Mouse (Mus musculus) spleen, postnatal 10 days (tissue): ENCODE results near the gene Tax1bp1.
"Not testable (repeated sequence)": the region's sequence is repeated elsewhere in the genome, so short reads cannot be mapped to it uniquely, and the experiment has no call there.

Experiments
- DNase-seq, 2 experiments: peaks; one replicate each; pipeline ENCODE4 v3.0.0; 2021 to 2022; ENCODE audit warnings: low spot score in 2 of 2

The Tax1bp1 gene

DNA sequence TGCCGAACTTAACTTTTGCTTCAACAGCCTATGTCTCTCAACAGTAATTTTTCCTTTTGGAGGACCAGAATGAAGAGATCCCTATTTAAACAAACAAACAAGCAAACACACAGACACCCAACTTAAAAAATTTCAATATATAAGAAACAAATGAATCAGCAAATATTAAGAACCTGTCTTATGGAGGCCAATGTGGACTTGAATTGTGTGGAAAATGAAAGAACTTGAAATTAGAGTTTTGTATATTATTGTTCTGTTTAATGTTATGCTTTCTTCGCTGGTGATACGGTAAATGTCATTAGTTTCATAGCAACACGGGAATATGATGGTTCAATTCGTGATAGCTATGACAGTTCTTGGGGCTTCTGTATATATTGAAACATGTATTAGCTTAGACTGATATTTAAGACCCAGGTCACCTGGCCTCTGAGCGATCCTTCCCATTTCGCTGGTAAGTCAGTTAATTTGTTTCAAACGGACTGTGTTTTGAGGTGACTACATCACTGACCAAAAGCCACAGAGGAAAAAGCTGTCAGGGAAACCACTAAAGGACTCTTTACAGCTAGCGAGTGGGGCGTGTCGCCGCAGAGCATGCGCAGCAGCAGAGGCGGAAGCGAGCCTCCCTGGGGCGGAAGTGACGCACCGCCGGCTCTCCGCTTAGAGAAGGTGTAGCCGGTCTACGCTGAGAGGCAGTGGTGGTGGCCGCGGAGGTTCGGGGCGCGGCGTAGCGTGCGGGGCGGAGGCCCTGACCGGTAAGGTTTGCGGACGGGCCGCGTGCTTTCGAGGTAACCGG is at the start of gene Tax1bp1:
Gene Tax1bp1, plus strand, starts transcription at position 626 of the 793 bp plus-strand sequence.
- DNase-seq: peak in 1 of 2 experiments; percentile 95

DNA sequence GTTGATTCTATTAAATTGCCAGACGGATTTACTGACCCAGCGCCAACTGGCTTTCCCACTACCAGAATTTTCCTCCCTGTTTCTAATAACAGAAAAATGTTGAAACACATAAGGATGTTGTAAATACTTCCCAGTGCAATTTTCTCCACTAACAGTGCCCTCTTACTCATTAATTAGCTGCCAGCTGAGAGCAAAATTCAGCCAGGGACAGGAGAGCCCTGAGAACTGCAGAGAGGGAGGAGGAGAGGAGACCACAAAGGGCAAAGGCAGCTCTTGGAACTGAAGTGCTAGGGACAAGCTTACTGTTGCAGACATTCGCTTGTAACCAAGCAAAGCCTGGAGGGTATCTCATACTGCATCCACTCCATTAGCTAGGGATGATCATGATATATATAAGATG is 45.9 kb upstream of the Tax1bp1 start:
- DNase-seq: no peak

DNA sequence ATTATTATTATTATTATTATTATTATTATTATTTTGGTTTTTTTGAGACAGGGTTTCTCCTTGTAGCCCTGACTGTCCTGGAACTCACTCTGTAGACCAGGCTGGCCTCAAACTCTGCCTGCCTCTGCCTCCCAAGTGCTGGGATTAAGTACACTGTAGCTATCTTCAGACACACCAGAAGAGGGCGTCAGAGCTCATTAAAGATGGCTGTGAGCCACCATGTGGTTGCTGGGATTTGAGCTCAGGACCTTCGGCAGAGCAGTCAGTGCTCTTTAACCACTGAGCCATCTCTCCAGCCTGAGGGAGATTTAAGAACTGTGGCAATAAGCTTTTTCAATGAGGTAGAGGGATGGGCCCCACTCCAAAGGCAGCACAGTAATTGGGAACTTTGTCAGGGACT is 43.7 kb upstream of the Tax1bp1 start:
- not testable (repeated sequence) for DNase-seq

DNA sequence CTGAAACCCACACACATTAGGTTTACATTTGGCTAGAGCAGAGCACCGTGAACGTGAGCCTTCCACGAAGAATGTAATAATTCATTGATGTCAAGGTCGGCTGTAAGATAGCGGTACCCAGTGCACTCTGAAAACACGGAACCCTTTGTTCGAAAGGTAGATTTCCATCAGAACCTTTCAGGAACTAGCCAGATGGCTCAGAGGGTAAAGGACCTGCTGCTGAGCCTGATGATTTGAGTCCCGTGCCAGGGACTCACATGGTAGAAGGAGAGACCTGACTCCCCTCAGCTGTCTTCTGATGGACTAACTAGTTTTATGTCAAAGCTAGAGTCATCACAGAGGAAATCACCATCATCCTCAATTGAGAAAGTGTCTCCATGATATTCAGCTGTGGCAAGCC is 41.7 kb upstream of the Tax1bp1 start:
- DNase-seq: no peak

DNA sequence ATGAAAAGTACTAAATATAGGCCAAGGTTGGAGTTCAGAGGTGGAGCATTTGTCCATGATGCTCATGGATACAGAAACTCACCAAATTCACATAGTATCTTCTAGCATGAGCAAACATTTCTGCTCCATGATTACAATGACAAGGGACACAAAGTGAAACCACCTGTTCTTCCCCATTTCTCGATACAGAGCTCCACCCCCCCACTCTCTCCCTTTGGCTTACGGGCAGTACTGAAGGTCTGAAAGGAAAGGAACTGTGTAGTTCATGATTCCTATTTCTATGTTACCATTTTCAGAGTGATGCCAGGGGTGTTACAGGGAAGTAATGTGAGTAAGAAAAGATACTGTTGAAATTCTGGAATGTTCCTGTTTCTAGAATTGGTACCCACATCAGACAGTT is 41.0 kb upstream of the Tax1bp1 start:
- DNase-seq: no peak

DNA sequence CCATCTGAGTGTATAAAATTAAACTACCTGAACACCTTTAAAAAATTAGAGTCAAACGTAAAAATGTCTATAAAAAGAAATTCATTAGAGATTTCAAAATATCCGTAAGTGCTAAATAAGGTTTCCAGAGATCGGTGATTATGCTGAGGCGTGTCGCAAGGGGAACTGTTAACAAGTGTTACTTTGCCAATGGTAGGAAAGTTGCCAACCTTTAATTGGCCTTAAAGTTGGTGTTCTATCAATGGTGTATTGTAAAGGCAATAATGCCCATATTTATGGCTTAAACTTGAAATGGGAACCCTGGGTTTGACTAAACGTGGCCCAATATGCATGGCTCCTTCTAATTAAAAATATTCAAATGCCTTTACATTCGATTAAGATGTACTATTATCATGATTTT is 39.8 kb upstream of the Tax1bp1 start:
- DNase-seq: no peak

DNA sequence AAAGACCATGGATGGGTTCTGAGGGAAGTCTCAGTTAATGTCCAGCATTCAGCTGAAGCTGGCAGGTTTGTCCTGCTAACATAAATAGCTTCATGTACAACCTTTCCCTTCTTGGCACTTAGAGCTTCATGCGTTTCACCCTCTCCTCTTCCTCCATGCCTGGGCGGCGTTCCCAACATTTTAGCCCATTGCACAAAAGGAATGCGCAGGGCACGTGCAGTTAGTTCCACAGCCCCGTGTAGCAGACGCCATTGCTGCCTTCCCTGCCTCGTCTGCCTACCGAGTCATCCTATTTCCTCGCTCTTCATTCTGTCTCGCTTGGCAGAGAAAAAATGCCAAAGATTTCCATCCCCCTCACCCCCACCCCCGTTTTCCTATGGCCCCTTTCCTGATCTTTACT is 39.0 kb upstream of the Tax1bp1 start:
- DNase-seq: no peak

DNA sequence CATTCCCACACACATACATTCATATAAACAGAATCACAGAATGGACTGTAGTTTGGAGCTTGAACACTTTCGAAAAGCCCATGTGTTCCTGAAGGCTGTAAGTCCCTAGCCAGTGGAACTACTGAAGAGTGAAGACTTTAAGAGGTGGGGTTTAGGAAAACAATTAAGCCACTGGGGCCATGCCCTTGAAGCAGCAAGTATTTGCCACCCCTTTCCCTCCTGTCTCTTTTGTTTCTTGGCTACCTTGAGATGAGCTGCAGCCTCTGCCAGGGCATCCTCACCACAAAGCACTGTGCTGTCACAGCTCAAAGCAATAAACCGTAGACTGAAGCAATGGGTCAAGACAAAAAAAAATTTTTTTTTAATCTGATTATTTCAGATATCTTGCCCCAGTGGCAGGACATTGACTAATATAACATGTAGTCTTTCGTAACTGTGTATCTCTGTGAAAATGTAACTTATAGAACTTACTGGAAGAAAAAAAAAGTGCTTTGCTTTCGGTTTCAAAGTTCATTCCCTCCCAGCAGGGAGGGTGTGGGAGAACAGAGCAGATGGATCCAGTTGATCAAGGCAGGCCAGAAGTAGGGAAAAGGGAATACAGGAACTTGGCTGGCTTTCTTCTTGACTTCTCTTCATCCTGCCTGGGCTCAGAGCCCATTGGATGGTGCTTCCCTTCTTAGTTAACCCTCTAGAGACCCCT is 38.2 kb upstream of the Tax1bp1 start:
- DNase-seq: no peak

DNA sequence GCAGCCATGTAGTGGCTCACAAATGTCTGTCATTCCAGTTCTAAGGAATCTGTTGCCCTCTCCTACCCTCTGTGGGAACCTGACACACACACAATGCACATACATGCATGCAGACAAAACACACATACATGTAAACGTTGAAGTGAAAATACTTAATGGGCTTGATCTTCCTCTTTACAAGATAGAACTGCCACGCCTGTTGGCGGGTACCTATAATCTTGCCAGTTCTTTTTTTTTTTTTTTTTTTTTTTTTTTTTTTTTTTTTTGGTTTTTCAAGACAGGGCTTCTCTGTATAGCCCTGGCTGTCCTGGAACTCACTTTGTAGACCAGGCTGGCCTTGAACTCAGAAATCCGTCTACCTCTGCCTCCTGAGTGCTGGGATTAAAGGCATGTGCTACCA is 36.0 kb upstream of the Tax1bp1 start:
- DNase-seq: not testable (repeated sequence)

DNA sequence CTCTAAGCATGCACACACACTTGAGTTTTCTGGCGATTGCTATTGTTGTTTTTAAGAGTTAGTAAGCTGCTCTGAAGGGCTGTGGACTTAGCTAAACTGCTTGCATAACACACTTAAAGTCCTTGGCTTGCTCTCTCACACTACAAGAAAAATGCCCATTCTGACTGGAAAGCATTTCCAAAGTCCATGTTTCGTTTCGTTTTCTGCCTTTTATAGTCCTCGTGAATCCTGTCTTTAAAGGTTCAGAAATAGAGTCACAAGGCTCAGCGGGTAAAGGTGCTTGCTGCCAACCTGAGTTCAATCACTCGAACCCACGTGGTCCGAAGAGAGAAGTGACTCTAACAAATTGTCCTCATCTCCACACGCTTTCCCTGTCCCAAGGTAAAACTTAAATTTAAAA is 34.0 kb upstream of the Tax1bp1 start:
- no peak for DNase-seq

DNA sequence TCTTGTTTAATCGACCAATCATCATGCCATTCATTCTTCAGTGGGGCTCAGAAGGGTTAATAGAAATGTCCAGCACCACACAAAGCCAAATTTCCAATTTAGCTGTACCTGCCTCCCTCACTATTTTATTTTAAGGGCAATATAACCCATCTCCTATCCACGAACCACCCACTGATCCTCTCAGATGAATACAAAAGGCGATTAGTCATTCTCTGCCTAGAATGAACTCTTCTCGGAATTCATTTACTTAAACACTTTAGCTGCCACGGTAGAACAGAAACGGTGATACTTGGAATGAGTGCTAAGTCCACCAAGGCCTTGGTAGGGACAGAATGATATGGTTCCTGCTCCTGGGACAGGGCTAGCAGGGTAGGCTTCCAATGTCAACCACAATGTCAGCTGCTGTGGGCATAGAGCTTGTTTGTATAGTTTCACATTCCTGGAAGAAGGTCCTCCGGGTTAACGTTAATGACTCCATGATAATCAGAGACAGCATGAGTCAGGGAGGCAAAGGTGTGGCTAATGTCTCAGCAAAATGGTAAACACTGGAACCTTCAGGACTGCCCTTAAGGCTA is 33.0 kb upstream of the Tax1bp1 start:
- no peak for DNase-seq

DNA sequence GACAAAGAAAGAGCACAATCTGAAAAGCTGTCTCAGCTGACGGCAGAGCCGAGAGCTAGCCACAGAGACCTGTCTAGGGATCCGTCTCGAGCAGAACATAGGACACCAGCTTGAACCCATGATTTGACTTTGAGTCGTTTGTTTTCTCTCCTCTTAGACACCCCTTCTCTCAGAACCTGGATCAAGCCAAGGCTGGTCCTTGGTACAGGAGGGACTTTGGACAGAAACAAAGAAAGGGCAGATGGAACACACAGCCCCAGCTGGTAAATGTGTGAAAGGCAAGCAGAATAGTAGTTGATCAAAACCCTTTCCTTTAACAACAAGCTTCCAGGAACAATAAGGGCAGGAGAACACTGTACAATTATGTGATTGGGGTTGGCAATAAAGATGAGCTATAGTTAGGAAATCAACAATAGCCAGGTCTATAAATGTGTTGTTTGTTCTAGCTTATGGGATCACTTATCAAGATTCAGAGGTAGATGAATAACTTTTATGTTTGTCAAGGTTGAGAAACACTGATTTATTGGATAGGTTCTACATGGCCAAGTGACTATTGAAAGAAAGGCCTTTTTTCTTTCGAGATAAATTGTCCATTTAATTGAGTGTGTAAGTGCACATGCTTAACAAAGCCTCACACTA is 31.6 kb upstream of the Tax1bp1 start:
- DNase-seq: no peak

DNA sequence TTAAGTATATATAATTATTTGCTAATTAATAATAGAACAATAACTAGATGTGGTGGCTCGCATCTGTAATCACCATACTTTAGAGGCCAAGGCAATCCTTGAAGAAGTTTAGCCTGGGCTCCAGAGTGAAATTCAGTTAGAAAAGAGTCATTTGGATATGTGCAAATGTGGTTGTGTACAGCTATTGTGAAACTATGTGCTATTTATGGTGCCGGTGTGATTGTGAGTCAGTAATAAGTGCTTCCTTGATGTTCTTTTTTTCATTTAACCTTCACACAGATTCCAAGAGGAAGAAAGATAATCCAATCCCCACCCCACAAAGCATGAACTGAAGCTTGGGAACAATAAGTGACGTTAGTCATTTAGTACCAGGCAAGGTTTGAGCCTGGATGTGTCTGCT is 30.9 kb upstream of the Tax1bp1 start:
- no peak for DNase-seq

DNA sequence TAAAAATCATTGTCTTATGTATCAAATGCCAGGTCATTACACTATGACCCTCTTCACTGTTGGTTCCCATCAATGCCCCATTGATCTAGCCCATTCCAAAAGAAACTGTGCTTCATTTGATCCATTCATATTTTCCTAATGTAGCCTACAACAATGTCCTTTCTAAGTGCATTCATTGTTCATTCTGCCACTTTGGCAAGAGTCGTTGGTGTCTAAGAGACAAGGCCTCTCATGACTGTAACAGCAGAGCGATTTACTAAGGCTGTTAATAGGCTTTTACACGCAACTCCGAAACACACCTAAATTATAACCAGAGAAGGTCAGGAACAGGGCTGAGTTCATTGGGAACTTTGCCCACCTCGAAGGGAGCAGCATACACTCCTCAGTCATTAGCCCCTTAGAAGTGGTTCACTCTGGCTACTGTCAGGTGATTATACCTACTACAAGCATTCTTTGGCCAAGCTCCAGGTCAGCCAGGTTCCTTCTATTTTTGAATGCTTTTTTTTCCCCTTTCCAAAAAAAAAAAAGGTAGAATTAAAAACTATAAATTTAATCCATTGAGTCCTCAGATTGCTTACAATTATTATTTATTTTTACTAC is 26.5 kb upstream of the Tax1bp1 start:
- DNase-seq: no peak

DNA sequence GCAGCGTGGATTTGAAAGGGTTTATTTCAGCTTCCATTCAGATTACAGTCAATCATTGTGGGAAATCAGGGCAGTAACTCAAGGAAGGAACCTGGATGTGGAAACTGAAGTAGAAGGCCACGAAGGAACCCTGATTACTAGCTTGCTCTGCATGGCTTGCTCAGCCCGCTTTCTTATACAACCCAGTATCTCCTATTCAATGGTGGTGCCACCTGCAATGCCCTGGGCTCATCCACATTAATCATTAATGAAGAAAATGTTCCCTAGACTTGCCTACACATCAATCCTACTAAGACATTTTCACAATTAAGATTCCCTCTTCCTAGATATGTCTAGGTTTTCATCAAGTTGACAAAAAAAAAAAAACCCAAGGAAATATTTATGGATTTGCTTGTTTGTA is 23.2 kb upstream of the Tax1bp1 start:
- no peak for DNase-seq

DNA sequence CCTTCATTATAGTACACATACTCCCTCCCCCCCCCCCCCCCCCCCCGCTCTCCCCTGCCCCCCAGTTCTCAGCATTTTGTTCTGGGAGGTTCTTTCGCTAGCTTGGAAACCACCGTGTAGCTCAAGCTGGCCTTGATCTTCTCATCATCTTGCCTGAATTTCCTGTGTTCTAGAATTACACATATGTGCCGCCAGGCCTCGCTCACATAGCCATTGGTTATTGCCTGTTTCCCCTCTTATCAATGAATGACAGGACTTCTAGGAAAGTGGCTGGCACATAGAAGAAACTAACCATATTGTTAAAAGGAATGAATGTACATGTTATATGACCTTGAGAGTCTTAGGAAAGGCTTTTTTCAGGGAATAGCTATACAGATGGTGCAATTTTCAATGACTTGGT is 21.7 kb upstream of the Tax1bp1 start:
- DNase-seq: no peak

DNA sequence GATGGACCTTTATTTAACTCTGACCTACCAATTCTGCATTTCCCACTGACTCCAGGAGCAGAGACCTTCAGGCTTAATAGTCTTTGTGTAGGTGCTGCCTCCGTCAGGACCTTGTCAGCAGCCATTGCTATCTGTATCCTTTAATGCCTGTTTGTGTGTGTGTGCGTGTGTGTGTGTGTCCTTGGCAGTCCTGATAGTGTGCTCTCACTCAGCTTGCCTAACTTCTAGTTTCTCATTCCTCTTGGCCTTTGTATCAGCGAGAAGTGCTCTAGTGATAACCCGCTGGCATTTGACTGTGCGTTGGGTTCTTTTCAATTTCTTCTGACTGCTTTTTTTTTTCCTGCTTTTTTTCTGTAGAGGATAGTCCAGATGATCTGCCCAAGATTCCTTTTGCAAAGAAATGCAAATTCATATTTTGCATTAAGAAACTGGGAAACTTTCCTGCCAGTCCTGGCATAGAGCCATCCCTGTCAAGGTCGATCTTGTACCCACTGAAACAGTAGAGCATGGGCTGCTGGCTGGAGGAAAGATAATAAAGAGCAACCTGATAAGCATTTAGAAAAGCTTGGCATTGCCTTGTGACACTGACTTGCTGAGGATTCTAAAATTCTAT is 21.0 kb upstream of the Tax1bp1 start:
- no peak for DNase-seq

DNA sequence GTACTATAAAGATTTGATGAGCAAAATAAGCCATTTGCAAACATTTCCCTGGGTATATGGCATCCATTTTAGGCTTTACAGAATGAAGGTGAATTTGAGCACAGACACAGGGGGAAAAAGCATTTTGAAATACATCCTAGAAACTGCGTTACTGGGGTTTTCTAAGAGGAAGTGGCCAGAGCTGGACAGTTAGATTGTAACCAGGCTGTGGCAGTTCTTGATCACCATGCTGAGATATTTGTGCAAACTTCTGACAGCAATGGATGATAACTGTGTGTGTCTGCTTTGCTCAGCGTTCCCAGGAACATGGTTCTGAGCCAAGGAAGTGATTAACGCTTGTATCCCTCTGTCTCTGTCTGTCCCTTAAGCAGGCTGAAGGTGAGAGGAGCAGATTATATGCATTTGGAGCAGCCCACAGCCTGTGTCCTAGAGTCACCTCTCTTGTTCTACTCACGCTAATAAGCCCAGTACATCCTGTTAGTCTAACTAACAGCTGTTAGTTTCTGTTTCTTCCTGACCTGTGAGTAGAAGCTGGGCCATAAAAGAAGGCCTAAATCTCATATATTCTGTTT is 15.5 kb upstream of the Tax1bp1 start:
- DNase-seq: no peak

DNA sequence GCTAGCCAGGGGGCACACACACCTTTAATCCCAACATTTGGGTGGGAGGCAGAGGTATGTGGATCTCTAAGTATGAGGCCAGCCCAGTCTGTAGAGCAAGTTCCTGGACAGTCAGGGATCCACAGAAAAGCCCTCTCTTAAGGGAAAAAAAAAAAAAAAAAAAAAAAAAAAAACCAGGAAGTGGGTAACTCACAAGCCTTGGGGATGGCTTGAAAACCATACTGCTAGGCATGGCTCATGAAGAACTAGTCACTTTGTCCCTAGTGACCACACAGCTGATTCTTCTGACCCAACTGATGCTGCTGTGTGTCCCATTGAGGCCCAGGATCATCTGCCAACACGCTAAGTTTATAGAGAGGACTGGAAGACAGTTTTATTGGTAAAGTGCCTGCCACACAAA is 14.5 kb upstream of the Tax1bp1 start:
- no peak for DNase-seq

DNA sequence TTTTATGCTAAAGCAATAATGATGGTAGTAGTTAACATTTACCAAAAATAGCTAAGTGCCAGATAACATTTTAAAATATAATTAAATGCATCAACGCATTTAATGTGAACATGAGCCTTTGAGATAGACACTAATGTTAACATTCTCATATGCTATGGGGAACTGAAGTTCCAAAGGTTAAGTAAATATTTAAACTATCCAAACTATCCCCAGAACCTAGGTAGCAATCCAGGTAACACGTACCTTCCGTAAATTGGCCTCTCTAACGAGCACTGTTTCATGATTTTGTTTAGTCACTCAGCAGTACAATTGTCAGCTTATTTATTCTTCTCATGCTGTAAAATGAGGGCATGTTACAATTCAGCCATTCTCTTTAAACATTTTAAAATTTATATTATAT is 13.6 kb upstream of the Tax1bp1 start:
- no peak for DNase-seq

DNA sequence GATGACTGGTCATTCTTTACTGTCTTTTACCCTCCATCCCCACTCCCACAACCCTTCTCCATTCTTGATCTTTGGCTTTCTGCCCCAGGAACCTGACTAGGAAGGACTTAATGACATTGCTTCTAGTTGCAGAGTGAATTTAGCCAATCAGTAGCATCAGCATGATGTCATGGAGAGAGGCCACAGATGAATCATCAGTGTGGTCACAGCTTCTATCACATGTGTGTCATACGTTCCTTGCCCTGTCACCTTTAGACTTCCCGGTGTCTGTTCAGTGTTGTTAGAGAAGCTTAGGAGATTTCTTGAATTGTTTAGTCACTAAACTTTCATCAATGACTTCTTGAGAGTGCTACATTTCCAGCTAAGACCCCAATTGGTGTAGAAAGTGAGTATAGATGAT is 10.3 kb upstream of the Tax1bp1 start:
- DNase-seq: no peak
